Mouse (Mus musculus) G1E (cell line): ENCODE results near the gene Sae1.

Experiments
- CTCF ChIP-seq: IDR thresholded peaks from 2 replicates; pipeline ENCODE4 v1.5.1; 2012; ENCODE audit warnings: low read depth, low read length, inconsistent platforms, mixed read lengths
- GATA1 ChIP-seq: IDR thresholded peaks from 2 replicates; pipeline ENCODE4 v1.6.1; 2012; ENCODE audit warnings: borderline replicate concordance, low read length, inconsistent platforms, mixed read lengths
- GATA2 ChIP-seq: IDR thresholded peaks from 2 replicates; pipeline ENCODE4 v1.6.1; 2012; ENCODE audit warnings: low read depth, low read length, inconsistent platforms, borderline replicate concordance
- POLR2AphosphoS5 ChIP-seq: IDR thresholded peaks from 2 replicates; pipeline ENCODE4 v1.6.1; 2012; ENCODE audit warnings: low read depth, low read length, inconsistent platforms; ENCODE audit not compliant: insufficient replicate concordance
- TAL1 ChIP-seq: conservative IDR thresholded peaks from 2 replicates; pipeline ENCODE4 v1.6.1; 2012; ENCODE audit warnings: low read depth, low read length, inconsistent platforms, mixed read lengths

DNA sequence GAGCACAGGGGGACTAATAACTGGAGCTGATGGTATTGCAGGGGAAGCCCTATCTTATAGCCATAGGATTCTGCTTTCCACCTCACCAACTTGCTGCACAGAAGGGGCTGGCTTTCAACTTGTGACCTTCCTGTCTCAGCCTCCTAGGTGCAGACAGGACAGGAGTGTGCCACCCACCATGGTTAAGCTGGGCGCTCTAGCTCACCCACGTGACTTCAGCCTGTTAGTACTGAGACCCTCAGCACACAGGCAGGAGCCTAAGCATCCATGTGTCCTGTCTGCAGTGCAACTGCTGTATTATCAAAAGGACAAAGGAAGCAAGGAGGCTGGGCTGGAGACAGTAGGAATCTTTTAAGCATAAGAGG is 61.0 kb downstream of the Sae1 start:
- TF ChIP-seq CTCF (no peak), GATA1 (no peak), POLR2AphosphoS5 (no peak), GATA2 (no peak), TAL1 (no peak)
